Mouse (Mus musculus) MEL (cell line): ENCODE results near the gene Stat1. TPM values are rescaled to one million over a fixed set of nuclear protein-coding genes. Genes with fewer than 3 reads are reported as not detected.

Experiments used
- DNase-seq: peaks from one replicate; pipeline ENCODE4 v3.0.0; 2011; ENCODE audit warnings: low read depth, low spot score
- H3K27ac ChIP-seq: 2 replicates; pipeline ENCODE4 v1.5.1; 2012; ENCODE audit warnings: low read depth, mild to moderate bottlenecking, control low read depth, low read length, moderate library complexity; ENCODE audit not compliant: control insufficient read depth
- H3K27me3 ChIP-seq, 2 experiments: fragments of 150-350 bp in 1 of 2; sonication (generic) in 1 of 2; 2 replicates each; pipeline ENCODE4 v1.6.1; 2012; ENCODE audit warnings: low read length in 2 of 2, mild to moderate bottlenecking in 2 of 2, improper control_type of control experiment in 1 of 2, moderate library complexity in 1 of 2; ENCODE audit not compliant: insufficient read depth in 2 of 2, control insufficient read depth in 1 of 2
- H3K36me3 ChIP-seq, 2 experiments: 2 replicates each; pipeline ENCODE4 v1.6.1; 2012 to 2014; ENCODE audit warnings: low read length in 2 of 2, improper control_type of control experiment in 1 of 2, inconsistent platforms in 1 of 2, mild to moderate bottlenecking in 1 of 2; ENCODE audit not compliant: insufficient read depth in 2 of 2, control insufficient read depth in 1 of 2
- H3K4me1 ChIP-seq, 2 experiments: fragments of 150-350 bp in 1 of 2; sonication (generic) in 1 of 2; 2 replicates each; pipeline ENCODE4 v1.6.1; 2012; ENCODE audit warnings: low read length in 2 of 2, improper control_type of control experiment in 1 of 2, mild to moderate bottlenecking in 1 of 2; ENCODE audit not compliant: insufficient read depth in 2 of 2, control insufficient read depth in 1 of 2
- H3K4me3 ChIP-seq, 2 experiments: fragments of 150-350 bp in 1 of 2; sonication (generic) in 1 of 2; 2 replicates each; pipeline ENCODE4 v1.5.1; 2012; ENCODE audit warnings: low read depth in 2 of 2, low read length in 2 of 2, mild to moderate bottlenecking in 2 of 2, moderate library complexity in 2 of 2, control low read depth in 1 of 2, improper control_type of control experiment in 1 of 2; ENCODE audit not compliant: control insufficient read depth in 1 of 2, insufficient read depth in 1 of 2
- H3K79me2 ChIP-seq: 2 replicates; pipeline ENCODE4 v1.6.1; 2012; ENCODE audit warnings: mild to moderate bottlenecking, low read length, moderate library complexity; ENCODE audit not compliant: control insufficient read depth, poor library complexity, insufficient read depth
- H3K9ac ChIP-seq: 2 replicates; pipeline ENCODE4 v1.6.1; 2012; ENCODE audit warnings: low read depth, mild to moderate bottlenecking, control low read depth, low read length, moderate library complexity; ENCODE audit not compliant: control insufficient read depth, poor library complexity, severe bottlenecking
- H3K9me3 ChIP-seq: fragments of 150-350 bp; sonication (generic); replicated peaks from 2 replicates; pipeline ENCODE4 v1.6.1; 2012; ENCODE audit warnings: mild to moderate bottlenecking, low read length, improper control_type of control experiment, moderate library complexity; ENCODE audit not compliant: insufficient read depth
- CHD2 ChIP-seq: IDR thresholded peaks from 2 replicates; pipeline ENCODE4 v1.6.1; 2011; ENCODE audit warnings: low read length, improper control_type of control experiment
- E2F4 ChIP-seq: IDR thresholded peaks from 2 replicates; pipeline ENCODE4 v1.6.1; 2011; ENCODE audit warnings: low read depth, low read length, improper control_type of control experiment, borderline replicate concordance
- GABPA ChIP-seq: IDR thresholded peaks from 2 replicates; pipeline ENCODE4 v1.6.1; 2012; ENCODE audit warnings: low read depth, mild to moderate bottlenecking, inconsistent platforms, low read length, improper control_type of control experiment, moderate library complexity
- GATA1 ChIP-seq: IDR thresholded peaks from 2 replicates; pipeline ENCODE4 v1.6.1; 2011; ENCODE audit warnings: low read depth, low read length, improper control_type of control experiment
- KAT2A ChIP-seq: conservative IDR thresholded peaks from 2 replicates; pipeline ENCODE4 v1.6.1; 2012; ENCODE audit warnings: low read depth, low read length, improper control_type of control experiment, inconsistent platforms
- MAFK ChIP-seq: IDR thresholded peaks from 2 replicates; pipeline ENCODE4 v1.6.1; 2011; ENCODE audit warnings: low read depth, mild to moderate bottlenecking, low read length, improper control_type of control experiment, borderline replicate concordance
- MAX ChIP-seq: IDR thresholded peaks from 2 replicates; pipeline ENCODE4 v1.6.1; 2011; ENCODE audit warnings: low read length, improper control_type of control experiment
- MAZ ChIP-seq: IDR thresholded peaks from 2 replicates; pipeline ENCODE4 v1.6.1; 2012; ENCODE audit warnings: low read depth, mild to moderate bottlenecking, inconsistent platforms, low read length, improper control_type of control experiment
- MEF2A ChIP-seq: IDR thresholded peaks from 2 replicates; pipeline ENCODE4 v1.6.1; 2014; ENCODE audit warnings: low read depth, mild to moderate bottlenecking, inconsistent platforms, low read length, improper control_type of control experiment; ENCODE audit not compliant: poor library complexity, insufficient replicate concordance, severe bottlenecking; ENCODE audit errors: extremely low read depth
- MXI1 ChIP-seq: IDR thresholded peaks from 2 replicates; pipeline ENCODE4 v1.6.1; 2011; ENCODE audit warnings: mild to moderate bottlenecking, low read depth, low read length, improper control_type of control experiment
- MYC ChIP-seq: IDR thresholded peaks from 2 replicates; pipeline ENCODE4 v1.6.1; 2011; ENCODE audit warnings: low read depth, mild to moderate bottlenecking, low read length, improper control_type of control experiment, moderate library complexity
- NRF1 ChIP-seq: IDR thresholded peaks from 2 replicates; pipeline ENCODE4 v1.6.1; 2014; ENCODE audit warnings: low read depth, mild to moderate bottlenecking, inconsistent platforms, low read length, improper control_type of control experiment, moderate library complexity; ENCODE audit not compliant: poor library complexity, insufficient read depth, severe bottlenecking
- POLR2AphosphoS5 ChIP-seq: IDR thresholded peaks from 2 replicates; pipeline ENCODE4 v1.6.1; 2012; ENCODE audit warnings: low read depth, borderline replicate concordance, mild to moderate bottlenecking, inconsistent platforms, low read length, moderate library complexity, mixed read lengths
- RCOR1 ChIP-seq: IDR thresholded peaks from 2 replicates; pipeline ENCODE4 v1.6.1; 2012; ENCODE audit warnings: low read depth, mild to moderate bottlenecking, inconsistent platforms, low read length, improper control_type of control experiment
- SIN3A ChIP-seq: IDR thresholded peaks from 2 replicates; pipeline ENCODE4 v1.6.1; 2012; ENCODE audit warnings: low read length, improper control_type of control experiment, inconsistent platforms
- SMC3 ChIP-seq: IDR thresholded peaks from 2 replicates; pipeline ENCODE4 v1.6.1; 2011; ENCODE audit warnings: low read depth, low read length, improper control_type of control experiment
- TAL1 ChIP-seq: IDR thresholded peaks from 2 replicates; pipeline ENCODE4 v1.6.1; 2012; ENCODE audit warnings: mild to moderate bottlenecking, inconsistent platforms, low read length, moderate library complexity, mixed read lengths
- TBP ChIP-seq: IDR thresholded peaks from 2 replicates; pipeline ENCODE4 v1.8.0; 2011; ENCODE audit warnings: low read depth, low read length, improper control_type of control experiment
- TCF12 ChIP-seq: IDR thresholded peaks from 2 replicates; pipeline ENCODE4 v1.6.1; 2014; ENCODE audit warnings: low read depth, mild to moderate bottlenecking, inconsistent platforms, low read length, improper control_type of control experiment, moderate library complexity
- USF1 ChIP-seq: IDR thresholded peaks from 2 replicates; pipeline ENCODE4 v1.6.1; 2014; ENCODE audit warnings: low read depth, mild to moderate bottlenecking, inconsistent platforms, low read length, improper control_type of control experiment, moderate library complexity
- USF2 ChIP-seq, 2 experiments: IDR thresholded peaks; 2 replicates each; pipeline ENCODE4 v1.6.1; 2011 to 2012; ENCODE audit warnings: improper control_type of control experiment in 2 of 2, low read length in 2 of 2, borderline replicate concordance in 1 of 2, inconsistent platforms in 1 of 2, low read depth in 1 of 2, mild to moderate bottlenecking in 1 of 2; ENCODE audit not compliant: insufficient read depth in 1 of 2
- ZMIZ1 ChIP-seq: IDR thresholded peaks from 2 replicates; pipeline ENCODE4 v1.6.1; 2012; ENCODE audit warnings: low read depth, mild to moderate bottlenecking, inconsistent platforms, low read length, improper control_type of control experiment, moderate library complexity
- polyA plus RNA-seq, 2 experiments: library from polyadenylated mRNA; stranded (reverse) in 1 of 2; unstranded in 1 of 2; fragments of >175 nt in 1 of 2; fragments of >200 nt in 1 of 2; gene quantifications; 2 replicates each; pipeline versions ENCODE4 v1.2.1 to v1.2.4; 2012; ENCODE audit warnings: low replicate concordance in 2 of 2, low read depth in 1 of 2; ENCODE audit not compliant: insufficient read length in 2 of 2, insufficient read depth in 1 of 2, missing spikeins in 1 of 2
- total RNA-seq: library from RNA; depleted of rRNA; stranded (reverse); fragments of 300-350 nt; gene quantifications from 2 replicates; pipeline ENCODE4 v1.2.3, GENCODE M21; 2012

Gene Stat1
- total and polyA plus RNA-seq, 3 experiments = 9.7 to 44.0 (median 10.9) TPM

DNA sequence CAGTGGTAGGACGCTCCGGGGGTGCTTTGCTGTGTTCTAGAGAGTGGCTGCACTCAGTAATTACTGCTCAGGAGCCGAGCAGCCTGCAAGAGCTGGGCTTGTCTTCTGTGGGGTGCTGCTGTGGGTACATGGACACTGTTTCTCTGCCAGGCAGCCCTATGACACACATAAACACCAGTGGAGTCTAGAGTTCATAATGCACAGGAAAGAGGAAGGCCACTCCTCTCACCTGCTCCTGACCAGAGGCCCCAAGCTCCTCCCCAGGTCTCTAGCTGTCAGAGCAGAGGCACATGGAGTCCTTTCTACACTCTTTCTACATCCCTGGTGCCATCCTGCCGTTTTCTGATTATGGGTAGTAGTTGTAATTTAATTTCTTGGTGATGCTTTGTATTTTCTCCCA is 22.9 kb downstream of the Stat1 start:
- Histone ChIP-seq H3K9ac (no peak overlapping the region), H3K4me1 (no peaks in the 10 kb centered on the region), H3K4me3 (no peak overlapping the region), H3K36me3 (no peaks in the 10 kb centered on the region; a peak in 1 of 4 replicates), H3K27me3 (no peaks in the 10 kb centered on the region), H3K79me2 (no peaks in the 10 kb centered on the region), H3K27ac (no peak overlapping the region), H3K9me3 (no peaks in the 10 kb centered on the region)
- DNase-seq = no peak
- TF ChIP-seq RCOR1 = no peak
- TF ChIP-seq E2F4 = no peak
- TF ChIP-seq KAT2A = no peak
- TF ChIP-seq MXI1 = no peak
- no peak for TF ChIP-seq ZMIZ1
- TF ChIP-seq NRF1 = no peak
- TF ChIP-seq GABPA = no peak
- TF ChIP-seq TCF12 = no peak
- no peak for TF ChIP-seq POLR2AphosphoS5
- no peak for TF ChIP-seq GATA1
- no peak for TF ChIP-seq SMC3
- no peak for TF ChIP-seq USF2 (IDR thresholded peaks at IDR 0.05; ENCODE audit: borderline replicate concordance in 1 of 2, insufficient read depth in 1 of 2, low read depth in 1 of 2, low read length in 2 of 2)
- no peak for TF ChIP-seq MEF2A

DNA sequence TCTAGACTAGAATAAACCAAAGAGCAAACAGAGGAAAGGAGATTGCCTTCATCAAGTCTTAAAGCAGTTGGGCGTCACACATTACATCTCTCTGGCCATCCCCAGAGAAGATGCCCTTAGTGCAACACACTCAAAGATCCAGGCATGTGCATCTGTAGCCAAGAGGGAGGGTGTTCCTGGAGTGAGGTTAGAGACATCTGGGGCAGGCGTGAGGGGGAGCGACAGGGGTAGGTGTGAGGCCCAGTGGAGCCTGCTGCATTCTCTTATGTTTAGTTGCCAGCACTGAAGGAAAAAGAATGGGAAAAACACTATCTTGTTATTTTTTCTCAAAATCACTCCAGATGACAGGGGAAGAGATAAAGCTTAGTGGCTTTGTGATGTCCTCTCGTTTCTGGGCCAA is 24.0 kb downstream of the Stat1 start:
- Histone ChIP-seq H3K36me3 (no peaks in the 10 kb centered on the region; a peak in 1 of 4 replicates), H3K27ac (no peak overlapping the region), H3K27me3 (no peaks in the 10 kb centered on the region), H3K79me2 (no peaks in the 10 kb centered on the region), H3K4me1 (no peaks in the 10 kb centered on the region), H3K9me3 (no peaks in the 10 kb centered on the region), H3K4me3 (no peak overlapping the region), H3K9ac (no peak overlapping the region)
- no peak for TF ChIP-seq SMC3
- no peak for TF ChIP-seq CHD2
- TF ChIP-seq TBP = no peak
- no peak for TF ChIP-seq MAX
- TF ChIP-seq POLR2AphosphoS5 = no peak
- TF ChIP-seq USF1 = no peak
- no peak for TF ChIP-seq SIN3A
- TF ChIP-seq TAL1 = no peak
- TF ChIP-seq TCF12 = no peak
- no peak for TF ChIP-seq MYC
- TF ChIP-seq MAFK = no peak
- TF ChIP-seq E2F4 = no peak
- TF ChIP-seq MAZ = no peak
- DNase-seq = no peak
